Mouse (Mus musculus) lung, postnatal 36 days (tissue): ENCODE measurements around the gene Vcp.

Experiments
- DNase-seq: peaks from one replicate; pipeline ENCODE4 v3.0.0; 2022; ENCODE audit warnings: mixed read lengths

Gene Vcp

GRCm38 (mm10) chr4:43000141-43000986, at the start of gene Vcp:
Gene Vcp (minus strand): TSS chr4:43000507.
- peak; percentile 98 for DNase-seq

- peak; percentile 95 for DNase-seq
Observed at GRCm38 (mm10) chr4:43047231-43047630, 46.9 kb upstream of the Vcp start.

- DNase-seq, result no peak
Observed at GRCm38 (mm10) chr4:43046607-43047006, 46.3 kb upstream of the Vcp start.

GRCm38 (mm10) chr4:43045659-43046302, 45.5 kb upstream of the Vcp start, which contains the start of gene Fam214b:
Gene Fam214b (minus strand): TSS chr4:43046220.
- DNase-seq, result peak; percentile 100

- DNase-seq, result no peak
Observed at GRCm38 (mm10) chr4:43045285-43045658, 45.0 kb upstream of the Vcp start.

- DNase-seq, result peak; percentile 84
Observed at GRCm38 (mm10) chr4:43044673-43045072, 44.4 kb upstream of the Vcp start.

GRCm38 (mm10) chr4:43043644-43044357, 43.5 kb upstream of the Vcp start:
- peak; percentile 90 for DNase-seq

GRCm38 (mm10) chr4:43040881-43041547, 40.7 kb upstream of the Vcp start:
- DNase-seq, result no peak

- DNase-seq, result peak; percentile 99
Observed at GRCm38 (mm10) chr4:43040114-43040572, 39.8 kb upstream of the Vcp start.

- no peak for DNase-seq
Observed at GRCm38 (mm10) chr4:43039609-43040008, 39.3 kb upstream of the Vcp start.

GRCm38 (mm10) chr4:43038567-43039495, 38.5 kb upstream of the Vcp start:
- DNase-seq, result no peak

- DNase-seq, result no peak
Observed at GRCm38 (mm10) chr4:43037860-43038566, 37.7 kb upstream of the Vcp start.

- DNase-seq, result no peak
Observed at GRCm38 (mm10) chr4:43036356-43036755, 36.0 kb upstream of the Vcp start.

GRCm38 (mm10) chr4:43035851-43036250, 35.5 kb upstream of the Vcp start:
- no peak for DNase-seq

GRCm38 (mm10) chr4:43033481-43033880, 33.2 kb upstream of the Vcp start:
- no peak for DNase-seq

GRCm38 (mm10) chr4:43032501-43032900, 32.2 kb upstream of the Vcp start:
- DNase-seq, result no peak

- DNase-seq, result peak; percentile 96
Observed at GRCm38 (mm10) chr4:43031237-43031995, 31.1 kb upstream of the Vcp start, which contains the start of gene Stoml2. Gene Stoml2 (minus strand): TSS chr4:43031710.

- DNase-seq, result no peak
Observed at GRCm38 (mm10) chr4:43030780-43031230, 30.5 kb upstream of the Vcp start.

GRCm38 (mm10) chr4:43030352-43030751, 30.0 kb upstream of the Vcp start:
- DNase-seq, result no peak

GRCm38 (mm10) chr4:43029749-43030148, 29.4 kb upstream of the Vcp start:
- DNase-seq, result no peak
